Mouse (Mus musculus): ENCODE results near the gene Zyx.

The Zyx gene

DNA sequence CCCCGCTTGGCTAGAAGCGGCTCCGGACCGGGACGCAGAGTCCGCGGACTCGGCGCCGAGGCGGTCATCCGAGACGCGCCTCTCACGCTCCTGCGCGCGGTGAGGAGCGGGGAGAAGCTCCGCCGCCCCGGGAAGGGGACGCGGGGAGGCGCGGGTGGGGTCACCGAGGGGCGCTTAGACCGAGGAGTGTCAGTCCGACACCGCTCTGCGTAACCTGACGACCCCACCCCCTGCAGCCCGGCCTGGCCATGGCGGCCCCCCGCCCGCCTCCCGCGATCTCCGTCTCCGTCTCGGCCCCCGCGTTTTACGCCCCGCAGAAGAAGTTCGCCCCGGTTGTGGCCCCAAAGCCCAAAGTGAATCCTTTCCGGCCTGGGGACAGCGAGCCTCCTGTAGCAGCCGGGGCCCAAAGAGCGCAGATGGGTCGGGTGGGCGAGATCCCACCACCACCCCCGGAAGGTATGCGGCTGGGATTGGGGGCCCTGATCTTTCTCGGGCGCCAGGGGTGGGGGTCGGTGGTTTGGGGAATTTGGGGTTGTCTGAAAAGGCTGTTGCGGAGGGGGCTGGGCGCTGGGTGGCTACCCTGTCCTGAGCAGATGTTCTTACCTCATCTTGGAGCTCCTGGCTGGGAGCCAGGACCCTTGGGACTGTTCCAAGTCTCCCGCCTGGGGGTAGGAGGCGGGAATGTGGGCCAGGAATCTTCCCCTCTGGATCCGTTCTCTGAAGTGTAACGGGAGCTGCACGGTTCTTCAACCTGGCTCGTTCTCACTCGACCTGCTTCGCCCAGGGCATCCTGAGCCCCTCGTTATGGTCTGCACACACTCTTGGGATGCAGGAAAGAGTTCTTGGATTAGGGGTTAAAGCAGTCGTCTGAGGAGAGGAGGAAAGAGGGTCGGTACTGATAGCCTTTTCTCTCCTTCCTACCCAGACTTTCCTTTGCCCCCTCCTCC lies 864 bp downstream of the Zyx start:
- DNase-seq (ENCODE audit: extremely low read depth, low read depth, low spot score), result no peak

DNA sequence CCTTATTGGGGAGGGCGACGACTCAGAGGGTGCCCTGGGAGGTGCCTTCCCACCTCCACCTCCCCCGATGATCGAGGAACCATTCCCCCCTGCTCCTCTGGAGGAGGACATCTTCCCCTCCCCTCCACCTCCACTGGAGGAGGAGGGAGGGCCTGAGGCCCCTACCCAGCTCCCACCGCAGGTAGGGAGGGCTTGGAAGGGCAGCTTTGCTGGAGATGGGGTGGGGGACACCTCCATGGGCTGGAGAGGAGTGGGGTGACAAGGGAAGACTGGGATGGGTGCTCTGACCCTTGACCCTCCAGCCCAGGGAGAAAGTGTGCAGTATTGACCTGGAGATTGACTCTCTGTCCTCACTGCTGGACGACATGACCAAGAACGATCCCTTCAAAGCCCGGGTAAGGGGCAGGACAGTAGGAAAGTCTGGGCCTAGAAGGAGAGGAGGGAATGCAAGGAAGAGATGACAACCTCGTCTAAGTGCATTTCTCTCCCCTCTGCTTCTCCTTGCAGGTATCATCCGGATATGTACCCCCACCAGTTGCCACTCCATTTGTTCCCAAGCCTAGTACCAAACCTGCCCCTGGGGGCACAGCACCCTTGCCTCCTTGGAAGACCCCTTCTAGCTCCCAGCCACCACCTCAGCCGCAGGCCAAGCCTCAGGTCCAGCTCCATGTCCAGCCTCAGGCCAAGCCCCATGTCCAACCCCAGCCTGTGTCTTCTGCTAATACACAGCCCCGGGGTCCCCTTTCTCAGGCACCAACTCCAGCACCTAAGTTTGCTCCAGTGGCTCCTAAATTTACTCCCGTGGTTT lies 1.7 kb downstream of the Zyx start:
- no peak for DNase-seq (ENCODE audit: extremely low read depth, low read depth, low spot score)

DNA sequence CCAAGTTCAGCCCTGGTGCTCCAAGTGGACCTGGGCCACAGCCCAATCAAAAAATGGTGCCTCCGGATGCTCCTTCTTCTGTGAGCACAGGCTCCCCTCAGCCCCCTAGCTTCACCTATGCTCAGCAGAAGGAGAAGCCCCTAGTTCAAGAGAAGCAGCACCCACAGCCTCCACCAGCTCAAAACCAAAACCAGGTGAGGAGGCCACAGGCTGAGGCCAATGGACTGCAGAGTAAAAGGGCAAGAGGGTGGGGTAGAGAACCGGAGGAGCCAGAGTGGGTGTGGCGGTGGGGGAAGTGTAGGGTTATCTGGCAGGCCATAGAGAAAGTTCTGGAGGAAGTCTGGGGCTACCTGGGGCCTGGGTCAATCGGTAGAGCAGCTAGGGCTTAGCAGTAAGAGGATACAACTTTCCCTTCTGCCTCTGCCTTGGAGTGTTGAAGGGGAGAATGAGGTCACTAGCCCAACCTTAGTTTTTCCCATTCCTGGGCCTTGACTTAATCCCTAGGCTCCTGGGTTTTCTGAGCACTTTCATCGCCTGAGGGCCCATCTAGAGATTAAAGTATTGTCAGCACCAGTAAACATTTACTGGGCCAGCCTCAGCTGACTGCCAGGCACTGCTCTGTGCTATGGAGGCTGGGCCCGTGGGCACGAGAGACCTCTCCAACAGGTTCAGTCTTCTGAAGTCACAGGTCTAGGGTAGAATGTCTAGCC lies 2.5 kb downstream of the Zyx start:
- no peak for DNase-seq (ENCODE audit: extremely low read depth, low read depth, low spot score)

DNA sequence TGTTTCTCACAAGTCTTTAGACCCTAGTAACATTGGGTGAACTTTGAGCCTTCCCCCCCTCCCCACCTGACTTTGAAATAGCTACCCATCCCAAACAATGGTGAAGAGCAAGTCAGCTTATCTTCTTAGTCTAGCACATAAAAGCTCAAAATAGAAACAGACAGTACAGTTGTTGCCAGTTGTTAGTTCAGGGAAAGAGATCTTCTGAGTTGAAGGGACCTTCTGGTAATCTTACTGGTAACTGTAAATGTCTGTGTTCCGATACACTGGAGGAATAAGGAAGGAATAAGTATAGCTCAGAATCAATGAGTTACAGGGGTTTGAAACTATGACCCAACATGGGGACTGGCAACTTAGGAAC lies 3.0 kb downstream of the Zyx start:
- no peak for DNase-seq (ENCODE audit: extremely low read depth, low read depth, low spot score)

- DNase-seq (ENCODE audit: extremely low read depth, low read depth, low spot score), result no peak
Measured at GRCm38 (mm10) chr6:42353180-42353579, 3.8 kb downstream of the Zyx start.

GRCm38 (mm10) chr6:42354076-42355019 lies 4.9 kb downstream of the Zyx start:
- DNase-seq (ENCODE audit: extremely low read depth, low read depth, low spot score), result no peak

DNA sequence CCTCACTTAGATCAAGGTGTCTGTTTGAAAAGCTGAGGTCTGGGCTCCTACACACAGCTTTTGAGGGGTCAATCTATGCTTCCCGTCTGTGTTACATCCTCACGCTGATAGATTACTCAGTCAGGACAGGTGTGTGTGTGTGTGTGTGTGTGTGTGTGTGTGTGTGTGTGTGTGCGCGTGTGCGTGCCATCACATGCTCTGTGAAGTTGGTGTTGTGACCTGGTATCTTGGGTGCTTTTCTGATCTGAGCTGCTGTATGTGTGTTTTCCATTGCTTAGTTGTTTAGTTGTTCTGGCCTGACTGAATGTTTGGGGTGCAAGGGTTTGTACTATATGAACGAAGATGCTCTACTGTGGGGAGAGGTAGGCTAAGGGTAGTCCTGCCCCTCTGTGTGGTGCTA lies 5.9 kb downstream of the Zyx start:
- no peak for DNase-seq (ENCODE audit: extremely low read depth, low read depth, low spot score)

GRCm38 (mm10) chr6:42355794-42356600 lies 6.6 kb downstream of the Zyx start:
- no peak for DNase-seq (ENCODE audit: extremely low read depth, low read depth, low spot score)

DNA sequence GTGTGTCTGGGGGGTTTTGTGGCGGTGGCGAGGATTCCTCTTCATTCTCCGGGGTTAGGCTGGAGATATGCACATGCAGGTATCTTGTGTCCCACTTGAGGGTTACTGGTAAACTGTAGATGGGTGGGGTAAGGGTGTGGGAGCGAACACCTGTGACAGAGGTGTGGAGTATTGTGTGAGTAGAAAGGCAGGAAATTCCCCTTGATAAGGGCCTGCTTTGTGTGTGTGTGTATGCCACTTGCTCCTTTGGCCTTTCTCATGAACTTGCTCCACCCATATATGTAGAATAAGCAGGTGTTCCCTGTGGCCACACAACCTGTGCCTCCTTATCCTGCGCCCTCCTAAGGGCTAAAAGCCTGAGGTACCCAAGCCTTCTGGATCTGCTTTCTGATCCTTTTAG lies 7.5 kb downstream of the Zyx start:
- no peak for DNase-seq (ENCODE audit: extremely low read depth, low read depth, low spot score)

- DNase-seq (ENCODE audit: extremely low read depth, low read depth, low spot score), result no peak
Measured at GRCm38 (mm10) chr6:42357901-42358300, 8.5 kb downstream of the Zyx start.

- no peak for DNase-seq (ENCODE audit: extremely low read depth, low read depth, low spot score)
Measured at GRCm38 (mm10) chr6:42358901-42359300, 9.5 kb downstream of the Zyx start.

DNA sequence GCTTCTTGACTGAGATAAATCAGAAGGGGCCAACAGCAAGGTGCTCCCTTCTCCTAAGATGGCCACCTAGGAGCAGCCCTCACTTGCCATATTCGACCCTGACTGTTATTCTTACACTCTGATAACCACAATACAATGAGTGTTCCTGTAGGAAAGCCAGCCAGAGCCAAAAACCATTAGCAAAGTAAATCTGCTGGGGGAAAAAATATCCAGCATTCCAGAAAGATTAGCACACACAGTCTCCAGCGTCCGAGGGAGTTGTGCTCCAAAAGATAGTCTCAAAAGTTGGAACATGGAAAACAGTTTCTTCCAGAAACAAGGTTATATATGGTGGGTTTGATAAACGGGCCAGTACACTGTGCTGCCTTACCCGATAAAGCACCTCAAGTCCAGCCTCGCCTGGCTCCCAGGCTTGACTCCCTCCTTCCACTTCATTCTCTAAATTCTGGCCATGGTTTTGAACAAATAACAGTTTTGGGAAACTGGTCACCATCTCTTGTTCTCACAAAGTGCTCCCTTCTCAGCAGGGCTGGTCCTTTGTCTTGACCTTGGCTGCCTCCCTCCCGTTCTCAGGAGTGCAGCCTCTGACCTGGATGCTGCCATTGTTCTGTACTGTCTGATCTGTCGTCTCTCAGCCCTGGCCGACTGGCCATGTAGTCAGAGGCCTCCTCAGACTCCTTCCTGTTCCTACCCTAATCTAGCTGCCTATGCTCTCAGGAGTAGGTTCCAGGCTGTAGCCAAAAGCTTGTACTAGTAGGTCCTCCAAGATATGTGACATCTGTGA lies 10.1 kb downstream of the Zyx start:
- no peak for DNase-seq (ENCODE audit: extremely low read depth, low read depth, low spot score)

DNA sequence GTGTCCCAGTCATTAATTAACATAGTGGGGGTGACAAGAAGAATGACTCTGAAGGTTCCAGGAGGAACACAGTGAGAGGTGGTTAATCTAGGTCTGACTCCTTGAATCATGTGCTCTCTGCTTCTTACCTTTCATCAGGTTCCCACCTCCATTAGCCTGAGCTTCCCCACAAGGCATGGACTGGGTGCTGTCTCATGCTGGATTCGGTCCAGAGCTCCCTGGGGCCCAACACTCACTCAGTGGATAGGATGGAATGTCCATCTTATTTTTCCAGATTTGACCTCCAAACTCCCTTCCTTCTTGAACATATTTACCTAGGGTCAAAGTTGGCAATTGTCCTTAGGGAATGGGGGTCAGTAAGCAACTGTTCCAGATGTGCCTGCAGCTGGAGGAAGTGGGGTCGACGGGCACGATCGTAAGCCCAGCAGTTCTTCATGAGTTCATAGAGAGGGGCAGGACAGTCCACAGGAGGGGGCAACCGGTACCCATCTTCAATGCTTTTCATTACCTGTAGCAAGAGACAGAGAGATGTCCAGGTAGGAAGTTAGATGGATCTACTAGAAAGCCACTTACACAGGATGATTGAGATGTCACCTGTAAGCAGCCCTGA lies 10.9 kb downstream of the Zyx start:
- no peak for DNase-seq (ENCODE audit: extremely low read depth, low read depth, low spot score)

DNA sequence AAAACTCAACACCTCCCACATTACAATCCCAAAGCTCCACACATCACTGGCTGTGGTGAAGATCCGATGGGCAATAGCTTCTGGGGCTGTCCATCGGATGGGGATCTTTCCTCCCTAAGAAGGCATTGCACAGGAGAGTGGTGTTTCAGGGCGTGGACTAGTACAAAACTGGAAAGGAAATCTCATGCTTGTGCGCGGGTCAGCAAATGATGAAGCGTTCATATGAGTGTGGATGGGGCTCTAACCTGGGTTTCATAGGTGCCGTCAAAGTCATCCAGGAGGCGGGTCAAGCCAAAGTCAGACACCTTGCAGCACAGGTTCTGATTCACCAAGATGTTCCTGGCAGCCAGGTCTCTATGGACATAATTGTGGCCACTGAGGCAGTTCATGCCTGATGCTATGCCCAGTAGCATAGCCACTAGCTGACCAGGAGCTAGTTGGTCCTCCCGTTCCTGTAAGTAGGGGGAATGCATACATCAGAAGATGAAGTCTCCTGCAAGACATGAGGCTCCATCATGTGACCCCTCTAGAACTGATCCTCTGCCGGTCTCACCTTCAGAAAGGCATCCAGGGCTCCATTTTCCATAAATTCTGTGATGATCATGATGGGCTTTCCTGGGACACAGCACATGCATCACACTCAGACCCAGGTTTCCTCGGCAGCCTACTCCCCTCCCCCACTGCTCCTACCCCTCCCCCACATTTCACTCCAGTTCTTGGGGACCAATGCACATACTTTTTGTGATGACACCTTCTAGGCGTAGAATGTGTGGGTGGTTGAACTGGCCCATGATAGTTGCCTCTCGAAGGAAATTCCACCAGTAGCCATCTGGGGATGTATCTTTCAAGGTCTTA lies 11.8 kb downstream of the Zyx start:
- DNase-seq (ENCODE audit: extremely low read depth, low read depth, low spot score), result no peak

GRCm38 (mm10) chr6:42362074-42362473 lies 12.6 kb downstream of the Zyx start:
- no peak for DNase-seq (ENCODE audit: extremely low read depth, low read depth, low spot score)

- no peak for DNase-seq (ENCODE audit: extremely low read depth, low read depth, low spot score)
Measured at GRCm38 (mm10) chr6:42362497-42362896, 13.1 kb downstream of the Zyx start.

GRCm38 (mm10) chr6:42362974-42363373 lies 13.5 kb downstream of the Zyx start:
- DNase-seq (ENCODE audit: extremely low read depth, low read depth, low spot score), result no peak
